Mouse (Mus musculus) small intestine, adult 2 months (tissue): Measurements from ENCODE around the gene Ccdc162. TPM values are rescaled to one million over a fixed set of nuclear protein-coding genes. Genes with fewer than 3 reads are reported as not detected.
A peak's percentile ranks its signal among the peaks of the same experiment; 100 is the strongest.

Experiments
- H3K27ac ChIP-seq: fragments of 200-500 bp; 2 replicates; pipeline ENCODE4 v1.5.1; 2012; ENCODE audit warnings: low read depth, low read length, control low read depth, inconsistent platforms; ENCODE audit not compliant: insufficient read depth
- H3K27me3 ChIP-seq: fragments of 200-500 bp; 2 replicates; pipeline ENCODE4 v1.6.1; 2012; ENCODE audit warnings: mild to moderate bottlenecking, moderate library complexity, low read length, inconsistent platforms; ENCODE audit not compliant: control insufficient read depth, insufficient read depth
- H3K36me3 ChIP-seq: fragments of 200-500 bp; 2 replicates; pipeline ENCODE4 v1.6.1; 2012; ENCODE audit warnings: mild to moderate bottlenecking, low read length, control low read depth, inconsistent platforms; ENCODE audit not compliant: control insufficient read depth, insufficient read depth
- H3K4me1 ChIP-seq: fragments of 200-500 bp; 2 replicates; pipeline ENCODE4 v1.6.1; 2012; ENCODE audit warnings: low read length, inconsistent platforms, mixed read lengths; ENCODE audit not compliant: control insufficient read depth, insufficient read depth, insufficient read length
- H3K4me3 ChIP-seq: fragments of 200-500 bp; 2 replicates; pipeline ENCODE4 v1.5.1; 2012; ENCODE audit warnings: low read depth, mild to moderate bottlenecking, control low read depth, inconsistent platforms, low read length, moderate library complexity
- CTCF ChIP-seq: fragments of 200-500 bp; IDR thresholded peaks from 2 replicates; pipeline ENCODE4 v1.5.1; 2012; ENCODE audit warnings: low read depth, mild to moderate bottlenecking, control low read depth, inconsistent platforms, low read length, moderate library complexity, mixed read lengths; ENCODE audit not compliant: insufficient replicate concordance, insufficient read length; ENCODE audit errors: extremely low read depth
- POLR2A ChIP-seq: fragments of 200-500 bp; IDR thresholded peaks from 2 replicates; pipeline ENCODE4 v1.6.1; 2012; ENCODE audit warnings: low read depth, mild to moderate bottlenecking, control low read depth, inconsistent platforms, low read length, moderate library complexity
- WGBS: fragments of 180-500 bp; shearing (Covaris S2); methylation state at CpG from one replicate; pipeline ENCODE4 v1.1.7; 2018; 5-methylcytosine and 5-hydroxymethylcytosine counted together
- polyA plus RNA-seq: library from polyadenylated mRNA; depleted of rRNA; stranded (reverse); fragments of >200 nt; gene quantifications from 2 replicates; pipeline ENCODE4 v1.2.3, GENCODE M21; 2012

Gene Ccdc162
- polyA plus RNA-seq, 1 experiment = 0.08 TPM

DNA sequence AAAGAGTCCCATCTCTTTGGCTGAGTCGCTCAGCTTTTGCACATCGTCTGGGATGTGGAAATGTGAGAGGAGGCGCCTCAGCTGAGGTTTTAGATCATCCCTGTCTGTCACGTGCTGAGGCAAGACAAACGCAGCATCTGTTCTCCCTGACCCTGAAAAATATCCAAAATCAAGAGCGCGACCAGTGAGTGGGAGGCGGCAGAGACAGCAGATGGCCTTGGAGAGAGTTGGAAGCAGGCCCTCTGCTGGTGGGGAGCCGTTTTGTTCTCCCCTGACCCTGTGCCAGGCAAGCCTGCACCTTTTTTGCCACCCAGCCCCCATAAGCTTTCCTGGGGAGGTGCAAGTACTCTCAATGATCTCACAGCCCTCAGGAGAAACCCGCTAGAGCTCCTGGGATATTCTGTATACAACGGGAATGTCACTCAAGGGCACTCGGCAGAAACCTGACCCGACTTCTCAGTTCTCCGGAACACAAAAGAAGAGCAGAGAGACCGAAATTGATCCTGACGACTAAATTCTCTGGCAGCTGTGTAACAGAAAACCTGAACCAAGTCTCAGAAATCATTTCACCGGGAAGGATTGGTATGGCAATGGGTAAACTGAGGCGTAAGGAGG lies 37.6 kb downstream of the Ccdc162 start:
- H3K4me1 ChIP-seq = no peaks in the 10 kb centered on the region
- H3K27ac ChIP-seq = no peak overlapping the region
- TF ChIP-seq POLR2A = no peak
- peak; percentile 75 for TF ChIP-seq CTCF
- WGBS = 44% methylated on average over 18 of the region's 18 CpGs
- no peaks in the 10 kb centered on the region for H3K27me3 ChIP-seq
- no peak overlapping the region for H3K4me3 ChIP-seq
- no peaks in the 10 kb centered on the region for H3K36me3 ChIP-seq

GRCm38 (mm10) chr10:41677396-41677795 lies 39.0 kb downstream of the Ccdc162 start:
- H3K27me3 ChIP-seq = no peaks in the 10 kb centered on the region
- no peak overlapping the region for H3K27ac ChIP-seq
- H3K36me3 ChIP-seq = no peaks in the 10 kb centered on the region
- TF ChIP-seq CTCF (no peak), POLR2A (no peak)
- 50% methylated on average over 8 of the region's 8 CpGs for WGBS
- no peak overlapping the region for H3K4me3 ChIP-seq
- no peaks in the 10 kb centered on the region for H3K4me1 ChIP-seq

GRCm38 (mm10) chr10:41676661-41677061 lies 39.8 kb downstream of the Ccdc162 start:
- H3K27me3 ChIP-seq = no peaks in the 10 kb centered on the region
- no peak overlapping the region for H3K27ac ChIP-seq
- H3K36me3 ChIP-seq = no peaks in the 10 kb centered on the region
- H3K4me1 ChIP-seq = no peaks in the 10 kb centered on the region
- no peak overlapping the region for H3K4me3 ChIP-seq
- 62% methylated on average over 6 of the region's 6 CpGs for WGBS
- TF ChIP-seq POLR2A = no peak

GRCm38 (mm10) chr10:41675842-41676571 lies 40.4 kb downstream of the Ccdc162 start:
- no peak overlapping the region for H3K4me3 ChIP-seq
- 89% methylated on average over 6 of the region's 6 CpGs for WGBS
- H3K4me1 ChIP-seq = no peaks in the 10 kb centered on the region
- TF ChIP-seq POLR2A (no peak), CTCF (no peak)
- H3K36me3 ChIP-seq = no peaks in the 10 kb centered on the region
- no peaks in the 10 kb centered on the region for H3K27me3 ChIP-seq
- H3K27ac ChIP-seq = no peak overlapping the region

- TF ChIP-seq POLR2A (no peak), CTCF (no peak)
- Histone ChIP-seq H3K27ac (no peak overlapping the region), H3K4me1 (no peaks in the 10 kb centered on the region), H3K27me3 (no peaks in the 10 kb centered on the region), H3K36me3 (no peaks in the 10 kb centered on the region), H3K4me3 (no peak overlapping the region)
- 64% methylated on average over 6 of the region's 6 CpGs for WGBS
These were observed 41.2 kb downstream of the Ccdc162 start for GRCm38 (mm10) chr10:41675243-41675642.

DNA sequence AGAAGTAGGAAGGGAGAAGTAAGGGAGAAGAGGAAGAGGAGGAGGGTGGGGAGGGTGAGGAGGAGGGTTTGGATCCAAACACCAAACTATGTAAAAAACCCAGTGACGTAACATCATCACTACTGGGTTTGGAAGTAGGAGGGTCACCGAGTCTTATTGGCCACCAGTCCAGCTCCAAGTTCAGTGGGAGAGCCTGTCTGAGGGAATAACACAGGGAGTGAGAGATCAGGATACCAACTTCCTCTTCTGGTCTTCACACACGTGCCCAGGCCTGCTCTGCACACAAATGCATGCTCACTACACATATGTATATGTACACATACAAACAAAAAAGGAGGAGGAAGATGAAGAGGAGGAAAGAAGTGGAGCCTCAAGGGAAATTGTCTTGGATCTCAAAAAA lies 42.1 kb downstream of the Ccdc162 start:
- no peaks in the 10 kb centered on the region for H3K4me1 ChIP-seq
- H3K27ac ChIP-seq = no peak overlapping the region
- H3K4me3 ChIP-seq = no peak overlapping the region
- WGBS = 56% methylated on average over 3 of the region's 3 CpGs
- TF ChIP-seq POLR2A = no peak
- TF ChIP-seq CTCF = no peak
- H3K36me3 ChIP-seq = no peaks in the 10 kb centered on the region
- no peaks in the 10 kb centered on the region for H3K27me3 ChIP-seq

DNA sequence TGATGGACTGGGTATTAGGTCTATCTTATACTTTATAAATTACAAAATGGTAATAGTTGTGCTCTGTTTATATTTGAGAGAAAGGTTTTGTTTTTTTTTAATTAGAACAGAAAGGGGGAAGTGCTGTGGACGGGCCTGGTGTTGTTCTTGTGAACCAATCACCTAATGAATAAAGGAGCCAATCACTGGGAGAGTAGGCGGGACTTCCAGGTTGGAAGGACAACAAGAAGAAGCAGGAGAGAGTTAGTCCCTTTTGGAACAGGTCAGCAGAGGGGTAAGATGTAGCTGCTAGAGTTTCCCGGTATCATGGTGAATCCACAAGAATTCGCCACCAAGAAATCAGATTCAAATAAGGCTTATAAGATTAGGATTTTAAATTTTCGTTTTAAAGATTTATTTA lies 46.2 kb downstream of the Ccdc162 start:
- no peak for TF ChIP-seq CTCF
- TF ChIP-seq POLR2A = no peak
- WGBS = 88% methylated on average over 5 of the region's 5 CpGs
- Histone ChIP-seq H3K4me1 (no peaks in the 10 kb centered on the region), H3K36me3 (no peaks in the 10 kb centered on the region), H3K27me3 (no peaks in the 10 kb centered on the region), H3K27ac (no peak overlapping the region), H3K4me3 (no peak overlapping the region)
